Mouse (Mus musculus) MN1 (cell line): ENCODE measurements at regions not wholly inside any gene's neighbourhood (a gene's known extent, or its start where the extent isn't known, plus 50 kb on each side); places are given as distances from the start of the nearest gene placed in this dataset.

ENCODE experiments used
- DNase-seq: peaks from one replicate; pipeline ENCODE4 v3.0.0-alpha.2; 2016; ENCODE audit warnings: low spot score

DNA sequence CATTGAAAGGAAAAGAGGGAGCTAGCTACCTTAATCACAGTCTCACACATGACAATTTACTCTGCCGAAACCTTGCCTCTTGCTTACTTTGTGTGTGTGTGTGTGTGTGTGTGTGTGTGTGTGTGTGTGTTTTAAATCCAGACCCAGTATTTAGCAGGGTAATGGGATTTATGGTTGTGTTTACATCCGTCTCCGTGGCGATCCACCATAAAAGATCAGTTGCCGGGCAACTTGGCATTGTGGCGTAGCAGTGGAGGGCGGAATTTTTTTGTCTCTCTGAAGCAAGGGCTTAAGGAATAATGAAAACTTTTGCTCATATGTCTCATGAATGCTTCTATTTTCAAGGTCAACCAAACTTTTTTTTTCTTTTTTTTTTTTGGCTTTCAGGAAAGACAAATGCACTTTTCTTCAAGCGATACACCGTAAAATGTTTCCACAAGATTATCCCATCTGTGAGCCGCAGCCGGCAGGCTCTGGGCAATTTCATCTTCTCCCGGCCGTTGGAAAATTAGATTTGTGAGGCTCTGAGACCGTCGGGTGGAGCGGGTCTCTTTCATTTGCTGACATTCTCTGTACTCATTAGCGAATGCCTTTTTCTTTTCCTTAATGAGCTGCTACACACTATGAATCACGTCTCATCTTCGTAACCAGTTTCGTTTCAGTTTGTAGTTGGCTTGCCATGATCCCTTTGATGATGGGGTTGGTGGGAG is 53.9 kb upstream of the Ptch1 start:
- DNase-seq, result peak; percentile 87

DNA sequence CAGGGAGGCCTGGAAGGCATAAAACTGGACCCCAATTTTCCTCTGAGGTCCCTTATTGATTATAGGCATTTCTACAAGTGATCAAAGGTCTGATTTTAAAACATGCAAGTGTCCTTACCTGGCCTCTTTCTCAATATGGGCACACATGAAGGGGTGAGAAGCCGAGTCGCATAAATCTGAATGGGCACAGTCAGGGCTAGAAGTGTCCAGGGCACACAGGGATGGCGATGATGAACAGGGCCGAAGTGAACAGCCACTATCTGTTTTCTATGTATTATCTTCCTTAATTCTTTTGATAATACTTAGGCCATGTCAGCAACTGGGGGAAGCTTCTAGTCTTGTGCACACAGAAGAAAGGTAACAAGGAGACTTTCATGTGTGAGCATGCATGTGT is 54.5 kb upstream of the Ptch1 start:
- no peak for DNase-seq

DNA sequence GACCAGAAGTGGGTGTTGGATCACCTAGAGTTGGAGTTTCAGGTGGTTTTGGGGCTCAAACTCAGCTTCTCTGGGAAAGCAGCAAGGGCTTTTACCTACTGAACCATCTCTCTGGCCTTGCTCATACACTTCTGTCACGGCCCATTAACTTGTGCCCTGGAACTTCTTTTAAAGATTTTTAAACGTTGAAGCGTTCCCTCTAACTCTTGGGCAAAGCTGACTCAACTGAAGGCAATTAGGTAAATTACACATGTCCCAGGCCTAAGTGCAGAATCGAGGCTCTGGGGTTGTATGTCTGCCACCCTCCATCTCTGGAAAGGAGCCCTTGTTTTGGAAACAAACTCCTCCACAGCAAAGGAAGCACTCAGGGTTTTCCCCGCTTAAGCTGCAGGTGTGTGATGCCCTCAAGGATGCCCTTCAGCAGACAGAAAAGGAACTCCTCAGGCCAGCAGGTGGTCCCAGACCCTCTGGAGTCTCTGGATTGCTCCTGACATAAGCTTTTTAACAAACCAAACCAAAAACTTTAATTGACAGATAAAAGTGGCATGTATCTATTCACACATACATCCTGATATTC is 58.5 kb upstream of the Ptch1 start:
- DNase-seq, result no peak

DNA sequence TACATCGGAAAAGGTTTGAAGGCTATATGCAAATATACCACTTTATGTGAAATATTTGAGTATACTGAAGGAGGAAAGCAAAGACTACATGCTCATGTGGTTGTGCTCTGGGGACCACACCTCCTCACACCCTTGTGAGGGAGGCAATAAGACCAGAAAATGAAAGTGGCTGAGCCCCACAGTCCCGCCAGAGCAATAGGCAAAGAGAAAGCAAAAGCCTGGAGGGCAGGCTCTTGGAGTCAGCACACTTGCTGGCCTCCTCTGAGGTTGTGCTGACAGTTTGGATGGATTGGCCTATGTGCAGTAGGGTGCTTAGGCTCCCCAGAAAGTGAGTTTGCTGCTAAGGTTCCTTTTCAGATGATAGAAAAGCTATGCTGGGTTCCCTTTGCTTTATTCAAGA is 60.9 kb upstream of the Ptch1 start:
- DNase-seq, result no peak

DNA sequence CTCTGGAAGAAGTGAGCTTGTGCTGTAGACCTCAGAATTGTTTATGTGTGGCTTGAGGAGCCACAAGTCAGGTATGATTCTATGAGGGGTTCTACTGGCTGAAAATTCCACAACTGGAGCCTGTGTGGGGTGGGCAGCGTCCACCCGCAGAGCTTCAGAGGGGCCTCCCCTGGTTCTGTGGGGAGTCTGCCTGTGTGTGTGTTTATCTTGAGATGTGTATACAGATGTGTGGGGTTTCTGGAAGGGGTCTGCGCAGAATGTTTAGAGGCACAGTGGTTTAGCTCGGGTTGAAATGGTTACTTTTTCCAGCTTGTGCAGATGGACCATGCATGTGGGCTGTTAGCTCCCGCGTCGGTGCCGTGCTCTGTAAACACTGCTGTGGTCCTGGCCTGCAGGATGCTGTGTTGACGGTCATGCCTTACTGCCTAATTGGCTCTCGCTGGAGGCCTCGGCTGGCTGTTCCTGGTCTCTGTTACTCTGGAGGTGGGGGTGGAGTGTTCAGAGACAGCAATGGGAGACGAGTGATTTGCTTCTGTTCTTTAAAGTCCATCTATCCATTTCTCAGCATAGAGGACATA is 68.3 kb upstream of the Ptch1 start:
- peak; percentile 39 for DNase-seq

DNA sequence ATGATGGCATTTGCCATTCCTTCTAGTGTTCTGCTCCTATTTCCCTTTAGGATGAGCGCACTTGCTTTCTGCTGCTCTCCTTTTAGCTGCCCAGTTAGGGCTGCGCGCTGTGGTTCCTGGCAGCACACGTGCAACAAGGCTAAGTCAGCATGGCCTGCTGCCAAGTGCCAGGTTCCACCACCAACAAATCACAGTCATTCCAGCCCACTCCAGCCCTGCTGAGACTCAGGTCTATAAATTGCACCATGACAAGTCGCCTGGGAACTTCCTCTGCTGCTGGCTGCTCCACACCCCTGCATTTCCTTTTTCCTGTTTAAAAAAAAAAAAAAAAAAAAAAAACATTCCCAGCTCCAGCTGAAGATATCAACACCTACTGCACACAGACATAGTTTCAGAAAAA is 69.2 kb upstream of the Ptch1 start:
- DNase-seq, result peak; percentile 86

DNA sequence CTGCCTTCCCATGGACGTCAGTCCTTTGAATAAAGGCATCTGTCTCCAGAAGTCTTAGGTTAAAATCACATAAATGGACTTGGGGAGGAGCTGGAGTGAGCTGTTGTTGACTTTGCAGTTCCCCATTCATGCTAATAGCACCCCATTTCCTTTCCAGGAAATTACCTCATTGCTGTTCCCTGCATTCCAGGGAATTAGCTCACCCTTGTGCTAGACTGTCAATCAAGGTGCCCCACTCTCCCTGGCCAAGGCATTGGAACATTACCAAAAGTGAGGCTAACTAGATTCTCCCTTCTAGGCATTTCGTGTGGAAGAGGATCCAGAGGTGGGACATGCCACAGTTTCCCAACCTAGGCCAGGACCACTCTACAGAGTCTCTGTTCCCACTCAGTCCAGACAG is 70.0 kb upstream of the Ptch1 start:
- DNase-seq, result no peak

DNA sequence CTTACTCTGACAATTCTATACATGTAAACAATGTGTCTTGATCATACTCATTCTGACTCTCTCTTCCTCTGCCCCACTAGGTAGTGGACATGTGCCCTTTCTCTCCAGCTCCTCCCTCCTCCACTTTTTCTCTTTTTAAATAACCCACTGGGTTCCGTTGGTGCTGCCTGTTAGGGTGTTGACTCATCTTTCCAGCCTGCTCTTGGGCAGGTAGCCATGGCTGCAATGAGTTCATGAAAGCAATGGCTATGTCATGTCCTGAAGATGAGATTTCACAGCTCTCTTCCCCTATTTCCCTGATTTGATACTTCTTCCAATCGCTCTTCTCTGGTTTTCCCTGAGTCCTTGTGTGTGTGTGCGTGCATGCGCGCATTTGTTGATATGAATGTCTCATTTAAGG is 70.9 kb upstream of the Ptch1 start:
- no peak for DNase-seq

DNA sequence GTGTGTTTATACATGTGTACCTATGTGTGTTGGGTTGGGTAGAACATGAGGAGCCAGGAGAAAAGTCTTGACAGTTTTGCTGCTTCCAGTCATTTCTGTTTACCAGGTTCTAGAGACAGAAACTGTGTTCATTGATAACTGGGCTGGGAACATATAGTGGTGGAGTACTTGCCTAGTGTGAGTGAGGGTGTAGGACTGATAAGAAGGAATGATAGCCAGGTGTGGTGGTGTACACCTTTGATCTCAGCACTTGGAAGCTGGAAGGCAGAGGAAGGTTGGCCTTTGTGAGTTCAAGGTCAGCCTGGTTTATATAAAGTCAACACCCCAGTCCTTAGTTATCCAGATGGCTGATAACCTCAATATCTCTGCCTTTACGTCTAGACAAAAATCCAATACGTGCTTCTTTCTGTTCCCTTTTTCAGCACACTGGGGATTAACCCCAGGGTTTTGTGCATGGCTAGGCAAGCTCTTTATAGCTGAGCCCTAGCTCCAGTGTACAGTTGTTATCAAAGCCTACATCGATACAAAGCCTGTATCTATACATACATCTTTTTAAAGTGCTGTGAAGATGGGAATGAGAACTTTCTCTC is 75.8 kb upstream of the Ptch1 start:
- no peak for DNase-seq

DNA sequence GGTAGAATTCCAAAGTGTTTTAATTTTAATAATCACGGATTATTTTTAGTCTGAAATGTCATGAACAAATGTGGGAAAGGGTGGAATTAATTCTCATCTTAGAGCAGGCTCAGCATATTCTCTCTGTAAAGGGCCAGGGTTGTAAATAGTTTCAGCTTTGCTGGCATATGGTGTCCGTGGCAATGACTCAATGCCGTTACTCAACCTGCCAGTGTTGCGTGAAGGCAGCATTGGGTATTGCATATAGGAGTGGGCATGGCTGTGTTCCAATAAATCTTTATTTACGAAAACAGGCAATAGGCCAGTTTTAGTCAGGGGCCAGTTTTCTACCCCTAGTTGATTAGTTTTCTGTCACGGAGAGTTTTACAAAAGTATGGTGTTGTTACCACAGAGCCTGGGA is 81.1 kb upstream of the Ptch1 start:
- no peak for DNase-seq

DNA sequence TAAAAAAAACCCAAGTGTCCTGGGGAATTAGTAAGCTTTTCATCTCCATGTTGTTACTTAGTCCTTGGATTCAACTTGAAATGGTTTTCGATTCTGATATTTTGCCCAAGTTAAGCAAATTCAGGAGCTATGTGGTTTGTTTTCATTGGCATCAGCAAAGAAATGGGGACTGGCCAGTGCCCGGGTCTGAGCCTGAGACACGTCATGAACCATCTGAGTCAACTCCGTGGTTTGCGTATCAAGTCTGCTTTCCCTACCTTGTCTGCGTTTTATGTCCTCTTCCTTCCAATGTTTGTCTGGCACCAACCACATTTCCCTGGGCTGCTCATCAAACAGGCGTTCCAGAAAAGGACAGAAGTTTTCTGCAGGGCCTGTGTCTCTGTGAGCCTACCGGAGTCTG is 83.7 kb upstream of the Ptch1 start:
- DNase-seq, result no peak

DNA sequence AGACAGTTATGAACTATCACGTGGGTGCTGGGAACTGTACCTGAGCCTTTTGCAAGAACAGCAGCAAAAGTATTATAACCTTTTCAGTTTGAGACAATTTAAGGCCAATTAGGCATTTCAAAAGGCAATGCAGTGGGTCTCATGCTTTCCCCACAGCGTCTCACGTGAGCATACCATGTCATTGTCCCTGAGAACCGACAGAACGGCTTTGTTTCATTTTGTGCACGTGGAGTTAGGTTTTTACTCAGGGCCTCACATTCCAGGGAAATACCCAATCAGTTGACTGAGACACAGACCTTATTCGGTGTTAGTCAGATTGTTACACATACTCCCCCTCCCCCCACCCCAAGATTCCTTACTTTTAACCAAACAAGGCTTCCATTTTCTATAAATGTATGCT is 86.0 kb upstream of the Ptch1 start:
- no peak for DNase-seq

DNA sequence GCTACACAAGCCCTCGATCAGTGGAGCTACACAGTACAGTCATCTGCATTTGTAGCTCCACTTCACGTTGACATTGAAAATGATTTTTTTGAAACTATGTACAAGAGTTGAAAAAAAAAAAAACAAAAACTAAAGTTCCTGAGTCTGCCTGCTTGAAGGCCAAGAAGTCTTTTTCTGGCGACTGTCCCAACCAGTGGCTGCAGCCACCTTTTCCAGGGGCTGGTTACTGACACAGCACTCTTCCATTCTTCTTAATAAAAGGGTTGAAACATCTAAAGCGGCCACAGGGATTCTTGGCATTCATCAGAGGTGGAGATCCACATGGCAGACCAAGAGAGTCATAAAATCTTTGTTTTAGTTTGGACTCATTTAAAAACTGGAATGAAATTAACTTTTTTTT is 87.0 kb upstream of the Ptch1 start:
- no peak for DNase-seq

DNA sequence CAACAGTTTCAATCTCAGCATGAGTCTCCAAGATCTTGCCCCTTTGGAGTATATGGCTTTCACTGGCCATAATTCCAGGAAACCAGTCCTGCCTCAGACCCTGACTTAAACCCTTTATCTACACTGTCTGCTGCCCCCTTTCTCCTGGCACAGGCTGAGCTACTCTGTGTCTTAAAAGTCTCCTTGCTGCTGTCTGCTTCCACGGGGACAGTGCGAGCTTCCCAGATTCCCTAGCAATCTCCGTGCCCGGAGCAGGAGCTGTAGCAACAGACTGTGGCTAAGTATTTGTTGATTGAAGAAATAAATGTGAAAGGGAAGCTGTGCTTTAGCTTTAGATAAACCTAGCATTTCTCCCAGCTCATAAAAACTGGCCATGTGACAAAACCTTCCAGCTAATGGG is 95.2 kb upstream of the Ptch1 start:
- DNase-seq, result no peak

DNA sequence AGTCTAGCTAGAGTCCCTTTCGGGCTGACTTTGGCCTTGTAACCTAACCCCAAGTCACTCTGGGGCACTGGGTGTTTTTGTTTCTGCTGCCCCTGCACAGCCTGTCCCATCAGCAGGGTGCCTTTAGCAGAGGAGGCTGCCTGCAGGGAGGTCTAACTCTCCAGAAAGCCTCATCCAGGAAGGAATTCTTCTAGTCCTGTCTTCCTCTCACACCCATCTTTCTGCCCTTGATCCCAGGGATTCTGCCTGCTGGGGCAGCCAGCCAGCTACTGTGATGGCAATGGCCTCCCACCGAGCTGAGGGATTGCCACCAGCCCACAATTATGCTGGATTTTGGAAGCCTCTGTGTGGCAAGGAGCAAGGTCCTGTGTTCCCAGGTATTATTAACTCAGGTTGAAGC is 95.6 kb upstream of the Ptch1 start:
- no peak for DNase-seq

DNA sequence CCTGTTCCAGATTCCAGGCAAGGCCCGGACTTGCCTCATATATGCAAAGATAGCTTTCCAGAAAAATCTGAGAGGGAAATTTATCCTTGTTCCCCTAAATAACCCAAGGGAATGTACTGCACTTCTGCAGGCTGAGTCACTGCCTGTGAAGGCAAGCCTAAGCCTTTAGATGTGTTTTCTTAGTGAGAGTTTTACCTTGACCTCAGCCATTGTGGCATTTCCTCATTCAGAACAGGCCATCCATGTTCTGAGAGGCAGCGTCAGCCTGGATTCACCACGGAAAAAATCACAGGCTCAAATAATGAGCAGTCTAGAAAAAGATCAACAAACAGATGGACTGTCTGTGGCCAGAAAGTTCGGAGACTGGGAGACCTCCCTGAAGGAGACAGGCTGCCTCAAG is 99.0 kb upstream of the Ptch1 start:
- DNase-seq, result no peak

DNA sequence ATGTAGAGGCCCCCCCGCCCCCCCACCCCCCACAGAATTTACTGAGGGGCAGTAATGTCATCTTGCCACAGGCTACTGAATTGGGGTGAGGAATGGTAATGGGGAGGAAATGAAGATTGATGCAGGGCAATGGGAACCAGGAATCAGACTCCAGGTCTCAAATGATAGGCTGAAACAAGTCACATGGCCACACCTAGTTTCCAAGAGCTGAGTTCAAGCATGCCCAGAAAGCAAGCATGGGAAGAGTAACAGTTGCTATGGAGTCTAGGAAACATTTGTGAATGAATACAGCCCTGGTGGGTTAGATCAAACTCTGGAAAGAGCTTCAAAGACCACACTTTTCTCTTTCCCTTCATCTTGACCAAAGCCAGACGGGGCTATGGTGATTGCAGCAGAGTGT is 104.3 kb upstream of the Ptch1 start:
- DNase-seq, result no peak

DNA sequence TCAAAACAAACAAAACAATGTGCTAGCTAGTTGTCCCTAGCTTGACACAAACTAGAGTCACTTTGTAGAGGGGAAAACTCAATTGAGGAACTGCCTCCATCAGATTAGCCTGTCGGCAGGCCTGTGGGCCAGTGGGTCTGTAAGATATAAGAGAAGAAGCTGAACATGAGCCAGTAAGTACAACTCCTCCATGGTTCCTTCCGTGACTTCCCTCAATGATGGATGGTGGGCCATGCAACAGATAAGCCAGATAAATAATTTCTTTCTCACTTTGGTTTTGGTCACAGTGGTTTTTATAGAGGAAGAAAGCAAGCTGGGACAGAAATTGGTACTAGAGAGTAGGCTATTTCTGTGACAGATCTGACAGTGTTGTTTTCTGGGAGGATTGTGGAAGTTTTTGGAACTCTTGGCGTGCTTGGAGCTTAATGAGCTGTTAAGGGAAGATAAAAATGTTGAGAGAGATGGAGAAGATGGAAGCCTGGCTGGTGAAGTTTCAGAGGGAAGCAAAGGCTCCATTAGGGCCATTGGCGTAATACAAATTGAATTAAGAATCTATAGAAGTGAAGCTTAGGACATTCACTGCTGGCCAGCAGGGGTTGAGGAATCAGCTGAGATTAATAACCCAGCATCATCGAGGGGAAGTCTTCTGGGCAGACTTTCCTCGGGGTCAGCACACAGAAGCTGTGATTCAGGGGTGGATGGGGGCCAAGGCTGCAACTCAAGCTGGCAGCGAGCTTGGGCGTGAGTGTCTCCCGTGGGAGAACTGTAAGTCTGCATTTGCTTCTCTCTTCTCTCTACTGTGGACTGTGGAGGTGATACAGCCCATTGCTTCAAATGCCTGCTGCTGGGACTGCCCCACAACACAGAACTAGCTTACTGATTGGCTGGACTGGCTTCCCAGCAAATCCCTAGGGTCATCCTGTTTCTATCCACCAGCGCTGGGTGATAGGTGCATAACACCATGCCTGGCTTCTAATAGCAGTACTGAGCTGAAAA is 105.2 kb upstream of the Ptch1 start:
- DNase-seq, result no peak

DNA sequence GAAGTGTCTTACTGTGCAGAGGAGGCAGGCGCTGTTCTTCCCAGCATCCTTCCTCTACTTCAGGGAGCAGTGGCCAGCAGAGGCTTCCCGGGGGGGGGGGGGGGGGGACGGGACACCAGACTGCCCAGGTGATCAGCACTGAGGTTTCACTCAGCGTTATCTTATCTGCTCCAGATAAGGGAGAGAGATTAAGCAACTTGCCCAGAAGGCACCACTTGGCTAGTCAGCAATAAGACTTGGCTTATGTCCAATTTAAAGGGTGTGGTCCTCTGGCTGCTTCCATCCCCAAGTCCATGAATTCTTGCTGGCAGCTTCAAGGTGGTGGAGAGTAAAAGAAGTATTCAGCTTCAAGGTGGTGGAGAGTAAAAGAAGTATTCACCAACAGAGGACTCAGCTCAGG is 108.9 kb upstream of the Ptch1 start:
- peak; percentile 14 for DNase-seq

DNA sequence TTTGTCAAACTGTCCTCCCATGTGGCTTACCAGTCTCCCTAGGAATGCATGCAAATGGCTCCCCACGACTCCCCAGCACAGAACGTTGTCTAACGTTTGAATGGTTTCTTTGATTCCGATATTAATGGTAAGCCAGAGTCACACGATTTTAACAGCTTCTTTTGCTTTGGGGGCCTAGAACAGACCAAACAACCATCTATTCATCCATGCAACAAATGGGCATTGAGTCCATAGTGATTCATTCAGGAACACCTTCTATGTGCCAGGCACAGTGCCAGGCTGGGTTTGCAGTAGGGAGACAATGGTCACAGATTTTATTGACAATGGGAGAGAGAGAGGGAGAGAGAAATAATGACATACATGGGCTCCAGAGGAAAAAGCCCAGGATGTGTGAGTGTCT is 118.6 kb upstream of the Ptch1 start:
- no peak for DNase-seq

DNA sequence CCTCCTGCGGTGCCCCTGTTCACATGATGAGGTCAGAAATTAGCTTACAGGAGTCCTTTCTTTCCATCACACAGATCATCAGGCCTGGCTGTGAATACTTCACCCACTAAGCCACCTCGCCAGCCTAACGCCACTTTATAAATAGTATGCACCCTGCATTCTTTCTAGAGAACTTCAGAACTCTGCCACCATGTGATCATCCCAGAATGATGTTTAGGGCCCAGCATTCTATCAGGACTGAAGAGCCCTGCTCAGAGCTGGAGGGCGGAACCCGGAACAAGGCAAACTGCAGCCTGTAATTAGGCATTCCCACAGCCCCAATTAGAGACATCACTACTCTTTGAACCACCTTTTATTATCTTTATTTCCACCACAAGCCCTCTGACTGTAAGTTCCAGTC is 120.2 kb upstream of the Ptch1 start:
- no peak for DNase-seq

DNA sequence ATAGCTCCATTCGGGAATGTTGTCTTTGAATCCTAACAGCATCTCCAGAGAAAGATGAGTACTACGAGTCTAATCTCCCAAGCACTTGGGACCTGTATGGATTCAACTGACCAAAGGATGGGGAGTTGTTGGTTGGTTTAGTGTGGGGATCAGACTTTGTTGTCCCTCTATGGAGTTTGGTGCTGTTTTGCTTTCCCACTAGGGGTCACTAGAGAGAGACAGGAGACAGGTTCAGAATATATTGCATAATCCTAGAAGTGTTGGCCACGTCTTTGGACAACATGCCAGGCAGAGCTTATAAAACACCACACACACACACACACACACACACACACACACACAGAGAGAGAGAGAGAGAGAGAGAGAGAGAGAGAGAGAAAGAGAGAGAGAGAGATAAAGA is 118.6 kb upstream of the Ercc6l2 start:
- no peak for DNase-seq
